Mouse (Mus musculus) intestine, embryonic 16.5 days (tissue): ENCODE data around the gene Diexf. TPM values are rescaled to one million over a fixed set of nuclear protein-coding genes. Genes with fewer than 3 reads are reported as not detected.

Experiments
- ATAC-seq: fragments of 200-750 bp; cut with Nextera tagmentation; 2 replicates; pipeline ENCODE4 v1.8.0; 2017; ENCODE audit warnings: moderate TSS enrichment, moderate library complexity
- H3K27ac ChIP-seq: fragments of 300-500 bp; sonication (generic); 2 replicates; pipeline ENCODE4 v1.5.1; 2014; ENCODE audit warnings: mild to moderate bottlenecking, low read length
- H3K27me3 ChIP-seq: fragments of 300-500 bp; sonication (generic); replicated peaks from 2 replicates; pipeline ENCODE4 v1.6.1; 2014; ENCODE audit warnings: low read length, control low read depth, mixed read lengths; ENCODE audit not compliant: control insufficient read depth, insufficient read depth
- H3K36me3 ChIP-seq: fragments of 300-500 bp; sonication (generic); 2 replicates; pipeline ENCODE4 v1.6.1; 2014; ENCODE audit warnings: low read length, control low read depth; ENCODE audit not compliant: control insufficient read depth, insufficient read depth
- H3K4me1 ChIP-seq: fragments of 300-500 bp; sonication (generic); 2 replicates; pipeline ENCODE4 v1.6.1; 2014; ENCODE audit warnings: low read length, control low read depth, mixed read lengths; ENCODE audit not compliant: control insufficient read depth, insufficient read depth
- H3K4me2 ChIP-seq: fragments of 300-500 bp; sonication (generic); 2 replicates; pipeline ENCODE4 v1.6.1; 2014; ENCODE audit warnings: low read depth, low read length, control low read depth
- H3K4me3 ChIP-seq: fragments of 300-500 bp; sonication (generic); 2 replicates; pipeline ENCODE4 v1.5.1; 2014; ENCODE audit warnings: mild to moderate bottlenecking, low read length
- H3K9ac ChIP-seq: fragments of 300-500 bp; sonication (generic); 2 replicates; pipeline ENCODE4 v1.6.1; 2014; ENCODE audit warnings: low read depth, low read length
- H3K9me3 ChIP-seq: fragments of 300-500 bp; sonication (generic); 2 replicates; pipeline ENCODE4 v1.6.1; 2016; ENCODE audit warnings: low read length, control low read depth; ENCODE audit not compliant: control insufficient read depth
- WGBS: fragments of 180-500 bp; shearing (Covaris S2); extraction: QIAGEN DNeasy Blood & Tissue Kit; methylation state at CpG from one replicate; pipeline ENCODE4 v1.1.7; 2014; 5-methylcytosine and 5-hydroxymethylcytosine counted together
- polyA plus RNA-seq: library from polyadenylated mRNA; unstranded; fragments of >200 nt; fragmentation: Nextera tagmentation; extraction: Ambion mirVana; gene quantifications from 2 replicates; pipeline ENCODE4 v1.2.1, GENCODE M21; 2015

Diexf gene
- polyA plus RNA-seq, 1 experiment from 2014 or later: 9.2 TPM

- H3K4me1 ChIP-seq: peaks cover 25% of the 10 kb centered on the region
- 37% methylated on average over 1 of the region's 1 CpGs for WGBS
- no peaks in the 10 kb centered on the region for H3K27me3 ChIP-seq
- peak overlapping the region; percentile 45 for H3K4me2 ChIP-seq
- H3K36me3 ChIP-seq: no peaks in the 10 kb centered on the region; the same call in 1 of the 2 replicates
- peak overlapping the region; percentile 1; the same call in 1 of the 2 replicates for H3K4me3 ChIP-seq
- ATAC-seq: no peak
- no peaks in the 10 kb centered on the region for H3K9me3 ChIP-seq
- peak overlapping the region; percentile 53 for H3K27ac ChIP-seq
- H3K9ac ChIP-seq: peak overlapping the region; percentile 38; the same call in 1 of the 2 replicates
These were observed 29.5 kb upstream of the Diexf start for GRCm38 (mm10) chr1:193159613-193160012.

- H3K9ac ChIP-seq: peak overlapping the region; percentile 38; the same call in 1 of the 2 replicates
- peaks cover 25% of the 10 kb centered on the region for H3K4me1 ChIP-seq
- H3K4me3 ChIP-seq: peak overlapping the region; percentile 1; the same call in 1 of the 2 replicates
- no peaks in the 10 kb centered on the region; the same call in 1 of the 2 replicates for H3K36me3 ChIP-seq
- no peaks in the 10 kb centered on the region for H3K9me3 ChIP-seq
- H3K4me2 ChIP-seq: peak overlapping the region; percentile 45; the same call in 1 of the 2 replicates
- H3K27ac ChIP-seq: peak overlapping the region; percentile 53
- WGBS: 15% methylated on average over 3 of the region's 3 CpGs
- ATAC-seq: no peak
- H3K27me3 ChIP-seq: no peaks in the 10 kb centered on the region
These were observed 29.1 kb upstream of the Diexf start for GRCm38 (mm10) chr1:193159163-193159562.

GRCm38 (mm10) chr1:193157111-193157492 is 27.0 kb upstream of the Diexf start:
- Histone ChIP-seq H3K4me1 (peaks cover 25% of the 10 kb centered on the region), H3K9me3 (no peaks in the 10 kb centered on the region), H3K4me2 (peak overlapping the region; percentile 51), H3K27ac (peak overlapping the region; percentile 84), H3K27me3 (peaks cover 3% of the 10 kb centered on the region; the same call in 1 of the 2 replicates), H3K36me3 (no peaks in the 10 kb centered on the region; the same call in 1 of the 2 replicates), H3K4me3 (peak overlapping the region; percentile 37), H3K9ac (peak overlapping the region; percentile 62)
- WGBS: 68% methylated on average over 8 of the region's 8 CpGs
- no peak for ATAC-seq

- WGBS: 52% methylated on average over 15 of the region's 15 CpGs
- H3K9ac ChIP-seq: peak overlapping the region; percentile 62
These were observed 26.4 kb upstream of the Diexf start for GRCm38 (mm10) chr1:193156316-193157110.

GRCm38 (mm10) chr1:193153561-193153960 is 23.5 kb upstream of the Diexf start:
- peak overlapping the region; percentile 80 for H3K9ac ChIP-seq
- WGBS: 20% methylated on average over 16 of the region's 16 CpGs
- ATAC-seq: peak; percentile 66
- H3K4me2 ChIP-seq: peak overlapping the region; percentile 51
- H3K36me3 ChIP-seq: no peaks in the 10 kb centered on the region
- H3K9me3 ChIP-seq: no peaks in the 10 kb centered on the region
- H3K4me3 ChIP-seq: peak overlapping the region; percentile 54
- peaks cover 11% of the 10 kb centered on the region for H3K4me1 ChIP-seq
- peaks cover 3% of the 10 kb centered on the region; the same call in 1 of the 2 replicates for H3K27me3 ChIP-seq
- H3K27ac ChIP-seq: peak overlapping the region; percentile 88

More at GRCm38 (mm10) chr1:193156316-193157110, 26.4 kb upstream of the Diexf start:
- Histone ChIP-seq H3K9me3 (no peaks in the 10 kb centered on the region), H3K4me3 (peak overlapping the region; percentile 37), H3K36me3 (no peaks in the 10 kb centered on the region), H3K4me1 (peaks cover 25% of the 10 kb centered on the region), H3K27me3 (peaks cover 3% of the 10 kb centered on the region; the same call in 1 of the 2 replicates), H3K4me2 (peak overlapping the region; percentile 51), H3K27ac (peak overlapping the region; percentile 84)
- peak; percentile 18; the same call in 1 of the 2 replicates for ATAC-seq

GRCm38 (mm10) chr1:193152872-193153271 is 22.8 kb upstream of the Diexf start, which contains the start of gene Irf6:
Gene Irf6 (plus strand): TSS chr1:193153111.
- peak; percentile 96 for ATAC-seq
- no peaks in the 10 kb centered on the region for H3K9me3 ChIP-seq
- peaks cover 3% of the 10 kb centered on the region; the same call in 1 of the 2 replicates for H3K27me3 ChIP-seq
- peak within 1 kb of the TSS; percentile 88 for H3K27ac ChIP-seq
- H3K4me3 ChIP-seq: peak within 1 kb of the TSS; percentile 54
- peak within 1 kb of the TSS; percentile 80 for H3K9ac ChIP-seq
- under 1% methylated on average over 30 of the region's 30 CpGs for WGBS
- peaks cover 9% of the 10 kb centered on the region for H3K4me1 ChIP-seq
- peak within 1 kb of the TSS; percentile 51 for H3K4me2 ChIP-seq
- H3K36me3 ChIP-seq: no peaks in the 10 kb centered on the region

GRCm38 (mm10) chr1:193151134-193151533 is 21.1 kb upstream of the Diexf start:
- H3K4me3 ChIP-seq: no peak overlapping the region
- H3K36me3 ChIP-seq: no peaks in the 10 kb centered on the region
- ATAC-seq: no peak
- peaks cover 3% of the 10 kb centered on the region; the same call in 1 of the 2 replicates for H3K27me3 ChIP-seq
- peak overlapping the region; percentile 0; the same call in 1 of the 2 replicates for H3K9ac ChIP-seq
- H3K4me1 ChIP-seq: peaks cover 6% of the 10 kb centered on the region
- 43% methylated on average over 7 of the region's 7 CpGs for WGBS
- no peak overlapping the region for H3K27ac ChIP-seq
- H3K4me2 ChIP-seq: no peak overlapping the region
- no peaks in the 10 kb centered on the region for H3K9me3 ChIP-seq

GRCm38 (mm10) chr1:193149231-193149630 is 19.2 kb upstream of the Diexf start:
- no peak for ATAC-seq
- peaks cover 6% of the 10 kb centered on the region for H3K4me1 ChIP-seq
- no peak overlapping the region for H3K4me3 ChIP-seq
- H3K4me2 ChIP-seq: no peak overlapping the region
- H3K36me3 ChIP-seq: no peaks in the 10 kb centered on the region
- 51% methylated on average over 3 of the region's 3 CpGs for WGBS
- H3K27ac ChIP-seq: no peak overlapping the region
- no peak overlapping the region for H3K9ac ChIP-seq
- peaks cover 3% of the 10 kb centered on the region; the same call in 1 of the 2 replicates for H3K27me3 ChIP-seq
- H3K9me3 ChIP-seq: no peaks in the 10 kb centered on the region

- H3K36me3 ChIP-seq: no peaks in the 10 kb centered on the region
- H3K27me3 ChIP-seq: no peaks in the 10 kb centered on the region
- H3K4me3 ChIP-seq: no peak overlapping the region
- H3K4me2 ChIP-seq: no peak overlapping the region
- ATAC-seq: no peak
- H3K4me1 ChIP-seq: peaks cover 6% of the 10 kb centered on the region
- WGBS: 93% methylated on average over 1 of the region's 1 CpGs
- H3K9ac ChIP-seq: no peak overlapping the region
- no peak overlapping the region for H3K27ac ChIP-seq
- H3K9me3 ChIP-seq: no peaks in the 10 kb centered on the region
These were observed 16.3 kb upstream of the Diexf start for GRCm38 (mm10) chr1:193146416-193146815.
